Mouse (Mus musculus): ENCODE results near the gene Fggy.

Gene Fggy

DNA sequence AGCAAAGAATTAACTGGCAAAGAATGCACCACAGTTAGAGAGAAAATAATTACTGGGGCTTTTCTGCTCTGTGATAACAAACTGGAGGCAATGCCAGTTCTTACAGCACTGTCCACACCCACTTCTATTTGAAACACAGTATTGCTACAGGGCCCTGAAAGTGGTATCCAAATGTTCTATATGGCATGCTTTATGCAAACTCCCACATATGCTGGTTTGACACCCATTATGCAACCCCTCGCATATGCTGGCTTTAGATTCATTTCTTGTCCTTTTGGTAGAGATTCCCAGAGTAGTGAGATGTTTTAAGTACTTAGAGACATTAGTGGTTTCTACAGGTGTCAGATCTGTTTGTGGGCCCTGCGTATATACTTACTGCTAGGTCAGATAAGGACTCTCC, 109.6 kb downstream of the Fggy start:
- DNase-seq: no peak

GRCm38 (mm10) chr4:95667595-95667994, 110.3 kb downstream of the Fggy start:
- DNase-seq: no peak

GRCm38 (mm10) chr4:95668543-95668942, 111.2 kb downstream of the Fggy start:
- no peak for DNase-seq

GRCm38 (mm10) chr4:95669336-95669735, 112.0 kb downstream of the Fggy start:
- no peak for DNase-seq

GRCm38 (mm10) chr4:95670559-95670958, 113.3 kb downstream of the Fggy start:
- DNase-seq: no peak

DNA sequence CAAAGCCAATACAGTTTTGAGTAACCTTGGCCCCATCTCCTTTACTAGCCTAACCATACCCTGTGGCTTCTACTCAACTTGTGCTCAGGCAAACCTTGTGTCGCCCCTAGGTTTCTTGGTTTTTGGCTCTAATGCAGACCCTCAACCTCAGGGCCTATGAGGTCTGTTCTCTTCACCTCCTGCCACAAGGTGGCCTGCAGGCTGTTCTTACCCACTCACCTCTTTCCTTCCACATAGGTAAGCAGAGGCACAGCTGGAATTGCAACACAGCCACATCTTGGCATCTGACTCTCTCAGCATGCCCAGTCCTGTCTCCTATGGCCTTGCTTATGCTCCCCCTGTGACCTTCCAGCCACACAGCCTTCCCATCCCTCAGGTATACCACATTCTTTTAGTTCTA, 114.7 kb downstream of the Fggy start:
- no peak for DNase-seq

GRCm38 (mm10) chr4:95676390-95676789, 119.1 kb downstream of the Fggy start:
- DNase-seq: no peak

- DNase-seq: no peak
Measured at GRCm38 (mm10) chr4:95680756-95681449, 123.6 kb downstream of the Fggy start.

GRCm38 (mm10) chr4:95684522-95685080, 127.3 kb downstream of the Fggy start:
- no peak for DNase-seq

GRCm38 (mm10) chr4:95686775-95687174, 129.5 kb downstream of the Fggy start:
- no peak for DNase-seq

GRCm38 (mm10) chr4:95687350-95687749, 130.0 kb downstream of the Fggy start:
- no peak for DNase-seq

DNA sequence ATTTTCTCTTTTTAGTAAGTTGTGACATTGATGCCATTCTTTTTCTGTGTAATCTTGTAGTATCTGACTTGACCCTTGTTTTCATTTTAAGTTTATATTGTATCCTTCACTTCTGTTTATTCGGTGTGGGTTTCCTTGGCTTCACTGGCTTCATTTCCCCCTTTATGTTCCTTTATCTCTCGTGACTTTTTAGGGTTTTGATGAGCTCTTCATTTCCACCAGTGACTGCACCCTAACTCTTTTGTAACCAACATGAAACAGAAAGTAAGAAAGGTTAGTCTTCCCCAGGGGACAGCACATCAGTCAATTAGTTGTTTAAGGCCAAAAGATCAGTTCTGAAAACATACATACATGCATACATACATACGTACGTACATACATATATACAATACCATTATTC, 130.9 kb downstream of the Fggy start:
- no peak for DNase-seq

- DNase-seq: no peak
Measured at GRCm38 (mm10) chr4:95700366-95700765, 143.1 kb downstream of the Fggy start.

GRCm38 (mm10) chr4:95707941-95708897, 150.9 kb downstream of the Fggy start:
- DNase-seq: no peak

DNA sequence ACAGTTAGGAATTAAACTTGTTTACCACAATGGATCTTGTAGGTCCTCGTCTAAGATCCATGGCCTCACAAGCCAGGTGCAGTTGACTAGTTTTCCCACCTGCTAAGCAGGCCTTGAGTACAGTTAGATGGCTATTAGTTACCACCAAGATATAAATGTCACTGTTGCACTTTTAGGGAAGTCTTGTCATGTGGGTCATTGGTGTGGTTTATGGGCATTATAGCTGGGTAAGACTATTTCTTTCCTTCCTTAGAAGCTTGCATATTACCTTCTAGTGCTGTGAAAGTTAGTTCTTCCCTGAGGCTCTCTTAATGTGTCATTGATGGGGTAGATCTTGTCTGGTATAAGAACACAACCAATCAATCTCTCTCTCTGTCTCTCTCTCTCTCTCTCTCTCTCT, 152.4 kb downstream of the Fggy start:
- no peak for DNase-seq

- DNase-seq: no peak
Measured at GRCm38 (mm10) chr4:95712802-95713201, 155.5 kb downstream of the Fggy start.

GRCm38 (mm10) chr4:95713271-95713670, 156.0 kb downstream of the Fggy start:
- DNase-seq: no peak

DNA sequence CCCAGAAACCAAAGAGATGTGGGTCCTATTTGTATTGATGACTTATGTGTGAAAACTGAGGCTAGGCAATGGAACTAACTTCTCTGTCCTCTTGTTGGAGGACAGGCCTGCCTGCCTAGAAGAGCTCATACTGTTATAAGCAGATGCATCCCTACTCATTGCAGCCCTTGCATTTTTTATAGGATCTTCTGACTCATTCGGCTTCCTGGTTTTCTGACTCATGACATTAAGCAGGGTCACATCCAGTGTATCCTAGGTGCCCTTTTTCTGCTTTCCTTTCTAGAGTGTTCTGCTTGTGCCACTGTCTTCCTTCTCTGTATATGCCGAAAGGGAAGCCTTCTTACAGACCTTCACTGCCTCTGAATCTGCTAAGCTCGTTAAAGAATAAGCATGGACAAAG, 158.8 kb downstream of the Fggy start:
- no peak for DNase-seq

GRCm38 (mm10) chr4:95723615-95724014, 166.3 kb downstream of the Fggy start:
- no peak for DNase-seq

- DNase-seq: no peak
Measured at GRCm38 (mm10) chr4:95726361-95726760, 169.1 kb downstream of the Fggy start.

DNA sequence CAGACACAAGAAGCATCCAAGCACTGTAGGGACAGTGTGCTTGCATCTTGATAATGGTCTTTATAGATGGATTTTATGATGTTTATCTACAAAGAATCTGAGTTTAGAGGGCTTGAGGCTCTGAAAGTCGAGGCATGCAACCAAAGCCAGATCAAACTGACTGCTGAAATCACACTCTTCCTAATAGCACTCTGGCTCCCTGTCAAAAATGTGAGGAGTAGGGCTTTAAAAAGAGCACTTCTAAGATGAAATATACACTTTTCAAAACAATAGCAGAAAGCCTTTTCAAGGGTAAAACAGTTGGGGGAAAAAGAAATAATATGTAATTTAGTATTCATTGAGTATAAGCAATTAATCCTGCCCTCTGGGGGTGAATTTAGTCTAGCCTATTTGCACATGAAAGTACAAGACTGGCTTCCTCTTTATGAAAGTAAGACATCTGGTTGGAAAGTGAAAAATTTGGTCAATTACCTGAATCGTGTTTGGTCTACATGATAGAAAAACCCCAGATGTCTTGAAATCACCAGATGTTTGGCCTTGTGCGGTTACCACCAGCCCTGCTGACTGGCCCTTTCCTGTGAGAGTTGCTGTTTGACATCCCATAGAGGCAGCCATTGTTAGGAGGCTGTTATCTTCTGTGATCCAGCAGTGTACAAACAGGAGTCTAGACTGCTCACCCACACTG, 172.0 kb downstream of the Fggy start:
- no peak for DNase-seq

- no peak for DNase-seq
Measured at GRCm38 (mm10) chr4:95731110-95731509, 173.8 kb downstream of the Fggy start.
